Mouse (Mus musculus) cerebellum, postnatal 4 days (tissue): ENCODE measurements around the gene 1110032A03Rik.

Experiments
- DNase-seq, 2 experiments: peaks; one replicate each; pipeline ENCODE4 v3.0.0; 2022; ENCODE audit warnings: low spot score in 2 of 2, mixed read lengths in 1 of 2

The 1110032A03Rik gene

GRCm38 (mm10) chr9:50774991-50775612 is at the start of gene 1110032A03Rik, which contains the start of gene Alg9:
Gene 1110032A03Rik (minus strand): TSS chr9:50775520.
Gene Alg9 (plus strand): TSS chr9:50775019.
- peak; percentile 88 to 94 for DNase-seq

GRCm38 (mm10) chr9:50823779-50824453 is 48.6 kb upstream of the 1110032A03Rik start:
- no peak for DNase-seq

GRCm38 (mm10) chr9:50822216-50822615 is 46.9 kb upstream of the 1110032A03Rik start:
- DNase-seq, result no peak

- DNase-seq, result no peak
Observed at GRCm38 (mm10) chr9:50821651-50822050, 46.3 kb upstream of the 1110032A03Rik start.

- no peak for DNase-seq
Observed at GRCm38 (mm10) chr9:50819716-50820115, 44.4 kb upstream of the 1110032A03Rik start.

- DNase-seq, result no peak
Observed at GRCm38 (mm10) chr9:50818050-50818449, 42.7 kb upstream of the 1110032A03Rik start.

- no peak for DNase-seq
Observed at GRCm38 (mm10) chr9:50816512-50816911, 41.2 kb upstream of the 1110032A03Rik start.

GRCm38 (mm10) chr9:50815666-50816065 is 40.3 kb upstream of the 1110032A03Rik start:
- no peak for DNase-seq

GRCm38 (mm10) chr9:50813796-50814195 is 38.5 kb upstream of the 1110032A03Rik start:
- no peak for DNase-seq

GRCm38 (mm10) chr9:50811746-50812145 is 36.4 kb upstream of the 1110032A03Rik start:
- DNase-seq, result no peak

GRCm38 (mm10) chr9:50811187-50811586 is 35.9 kb upstream of the 1110032A03Rik start:
- no peak for DNase-seq

GRCm38 (mm10) chr9:50809146-50809545 is 33.8 kb upstream of the 1110032A03Rik start:
- DNase-seq, result no peak

- no peak for DNase-seq
Observed at GRCm38 (mm10) chr9:50808471-50808870, 33.2 kb upstream of the 1110032A03Rik start.

- DNase-seq, result no peak
Observed at GRCm38 (mm10) chr9:50803055-50803671, 27.8 kb upstream of the 1110032A03Rik start.

GRCm38 (mm10) chr9:50800985-50801384 is 25.7 kb upstream of the 1110032A03Rik start:
- DNase-seq, result no peak

- no peak for DNase-seq
Observed at GRCm38 (mm10) chr9:50798368-50798767, 23.0 kb upstream of the 1110032A03Rik start.

- no peak for DNase-seq
Observed at GRCm38 (mm10) chr9:50797641-50798040, 22.3 kb upstream of the 1110032A03Rik start.

- DNase-seq, result no peak
Observed at GRCm38 (mm10) chr9:50796776-50797175, 21.5 kb upstream of the 1110032A03Rik start.

- no peak for DNase-seq
Observed at GRCm38 (mm10) chr9:50795266-50795665, 19.9 kb upstream of the 1110032A03Rik start.

GRCm38 (mm10) chr9:50782155-50782554 is 6.8 kb upstream of the 1110032A03Rik start:
- DNase-seq, result peak in 1 of 2 experiments; percentile 34

- no peak for DNase-seq
Observed at GRCm38 (mm10) chr9:50776162-50776760, 941 bp upstream of the 1110032A03Rik start.

- DNase-seq, result no peak
Observed at GRCm38 (mm10) chr9:50775662-50776126, 374 bp upstream of the 1110032A03Rik start.
